7 mouse cellular contexts compared by ENCODE assay signal in genomic region chr5:31602377-31602776, GRCm38 (mm10). TPM values are rescaled to one million over a fixed set of nuclear protein-coding genes. Genes with fewer than 3 reads are reported as not detected.
DNase-seq lines count a peak whose midpoint lies in the region; ATAC-seq and TF ChIP-seq lines count a peak whose summit lies in the region.

No protein-coding gene starts in this region.

- H3K27me3 ChIP-seq in G1E (ENCODE audit: insufficient read depth, low read length): no peaks in the 10 kb centered on the region
- H3K27me3 ChIP-seq in thymus, adult 2 months (ENCODE audit: control insufficient read depth, insufficient read depth, low read length): no peaks in the 10 kb centered on the region
- peaks cover 4% of the 10 kb centered on the region; the same call in 1 of the 2 replicates for H3K27me3 ChIP-seq in midbrain, embryonic 13.5 days

- ATAC-seq in G1E (ENCODE audit: extremely low read depth, insufficient number of reproducible peaks, low FRiP score, poor library complexity, severe bottlenecking): peak; percentile 60
- peak; percentile 89 for ATAC-seq in megakaryocyte progenitor cell, adult 5-6 weeks (replicated peaks; ENCODE audit: poor library complexity)
- ATAC-seq in midbrain, embryonic 13.5 days: no peak

- no peaks in the 10 kb centered on the region for H3K9me3 ChIP-seq in G1E (replicated peaks)
- no peaks in the 10 kb centered on the region for H3K9me3 ChIP-seq in midbrain, embryonic 13.5 days

- no peak overlapping the region for H3K4me2 ChIP-seq in midbrain, embryonic 13.5 days (replicated peaks)

- H3K4me1 ChIP-seq in G1E (ENCODE audit: insufficient read depth, low read depth, low read length): peaks cover 30% of the 10 kb centered on the region
- peaks cover 32% of the 10 kb centered on the region for H3K4me1 ChIP-seq in thymus, adult 2 months (replicated peaks; ENCODE audit: control insufficient read depth, insufficient read depth, low read length)
- H3K4me1 ChIP-seq in midbrain, embryonic 13.5 days (replicated peaks): no peaks in the 10 kb centered on the region

- DNase-seq in G1E (ENCODE audit: low spot score): peak; percentile 68
- DNase-seq in adrenal gland, adult 2 months: peak; percentile 92
- peak; percentile 81 to 94 for DNase-seq in heart, adult 18-20 months
- DNase-seq in kidney, postnatal 36 days: peak; percentile 31 to 40
- DNase-seq in thymus, adult 2 months: peak; percentile 71

- no peak overlapping the region for H3K9ac ChIP-seq in midbrain, embryonic 13.5 days (replicated peaks)

- no peak for TF ChIP-seq POLR2A in thymus, adult 2 months (IDR thresholded peaks at IDR 0.05; ENCODE audit: control insufficient read depth, extremely low read depth, insufficient read depth, low read length, poor library complexity)

- 26% methylated on average over 1 of the region's 1 CpGs for WGBS in thymus, adult 2 months
- 80% methylated on average over 1 of the region's 1 CpGs for WGBS in midbrain, embryonic 13.5 days

- TF ChIP-seq CTCF in G1E (IDR thresholded peaks at IDR 0.05; ENCODE audit: low read depth, low read length): no peak
- TF ChIP-seq CTCF in thymus, adult 2 months (IDR thresholded peaks at IDR 0.05; ENCODE audit: borderline replicate concordance, control insufficient read depth, extremely low read depth, insufficient read depth, low read length, poor library complexity): no peak

- peaks cover 38% of the 10 kb centered on the region for H3K36me3 ChIP-seq in G1E (replicated peaks)
- H3K36me3 ChIP-seq in thymus, adult 2 months (ENCODE audit: control insufficient read depth, insufficient read depth, low read length): no peaks in the 10 kb centered on the region
- H3K36me3 ChIP-seq in midbrain, embryonic 13.5 days: no peaks in the 10 kb centered on the region

- peak overlapping the region; percentile 78 for H3K27ac ChIP-seq in thymus, adult 2 months (ENCODE audit: control insufficient read depth, insufficient read depth, low read length)
- H3K27ac ChIP-seq in midbrain, embryonic 13.5 days: no peak overlapping the region

- peak overlapping the region; percentile 34; the same call in 1 of the 2 replicates for H3K4me3 ChIP-seq in G1E (ENCODE audit: low read depth, low read length)
- no peak overlapping the region for H3K4me3 ChIP-seq in thymus, adult 2 months (ENCODE audit: control insufficient read depth, insufficient read depth, low read length)
- no peak overlapping the region for H3K4me3 ChIP-seq in midbrain, embryonic 13.5 days (replicated peaks)

RNA-seq across cellular contexts. Expression of gene Mrpl33, which starts 5.6 kb away (rescaled TPM):
- 66.0 and 102 TPM in 2 replicates for total RNA-seq in G1E (2014; fragmentation: Nextera tagmentation)
- total RNA-seq in G1E (2017): 126 and 172 TPM in 2 replicates
- 4.6 and 5.0 TPM in 2 replicates for polyA plus RNA-seq in G1E (2012)
- total RNA-seq in adrenal gland, adult 2 months (2021): 100 to 1,000 TPM; 294 to 325 TPM
- polyA plus RNA-seq in adrenal gland, adult 2 months (2012; rRNA removed): 21.1 and 31.6 TPM in 2 replicates
- 100 to 1,000 TPM; 322 to 333 TPM for total RNA-seq in heart, adult 18-20 months (2021)
- total RNA-seq in megakaryocyte progenitor cell, adult 5-6 weeks (2015): 434 and 492 TPM in 2 replicates
- total RNA-seq in megakaryocyte progenitor cell, adult 5-6 weeks (2017): 218 and 315 TPM in 2 replicates
- polyA plus RNA-seq in thymus, adult 2 months (2012; rRNA removed): 23.1 and 27.6 TPM in 2 replicates
- polyA plus RNA-seq in midbrain, embryonic 13.5 days (2015; fragmentation: Nextera tagmentation; extraction: Ambion mirVana): 188 and 192 TPM in 2 replicates

Comparison
In these comparisons a context has a peak if more than half of its experiments do, and no peak if none do; other contexts are left out.
1. DNase-seq: peak in every context shown above with its lines; median percentile 92 in adrenal gland, adult 2 months; 88 in heart, adult 18-20 months; 71 in thymus, adult 2 months; 68 in G1E; 36 in kidney, postnatal 36 days.